Mouse (Mus musculus) liver, adult 10 weeks (tissue): ENCODE data around the gene Esp8. TPM values are rescaled to one million over a fixed set of nuclear protein-coding genes. Genes with fewer than 3 reads are reported as not detected.

Source experiments
- polyA plus RNA-seq: library from polyadenylated mRNA; stranded (reverse); fragments of 350-450 nt; fragmentation: Illumina TruSeq; extraction: RNeasy Lipid Tissue Mini Kit (QIAGEN cat#74804); gene quantifications from one replicate; pipeline ENCODE4 v1.2.3, GENCODE M21; 2014; ENCODE audit warnings: low read depth, low replicate concordance

Gene Esp8
- polyA plus RNA-seq: not detected

GRCm38 (mm10) chr17:40519818-40520217 is at the start of gene Esp8:
Esp8 (plus strand) TSS chr17:40520022.

GRCm38 (mm10) chr17:40561207-40561606 is 41.4 kb downstream of the Esp8 start, which contains the start of gene Esp6:
Esp6 (plus strand) TSS chr17:40561507.

Other genes starting within 250 kb of the Esp8 start
- not detected for gene Crisp1, start 200.8 kb upstream of the Esp8 start, polyA plus RNA-seq
- not detected for gene Esp6, start 41.5 kb downstream of the Esp8 start, polyA plus RNA-seq
- not detected for gene Esp4, start 78.6 kb downstream of the Esp8 start, polyA plus RNA-seq
- not detected for gene Esp3, start 112.1 kb downstream of the Esp8 start, polyA plus RNA-seq
- not detected for gene Esp1, start 207.1 kb downstream of the Esp8 start, polyA plus RNA-seq